Mouse (Mus musculus): ENCODE measurements around the gene Gdf15.

DNA sequence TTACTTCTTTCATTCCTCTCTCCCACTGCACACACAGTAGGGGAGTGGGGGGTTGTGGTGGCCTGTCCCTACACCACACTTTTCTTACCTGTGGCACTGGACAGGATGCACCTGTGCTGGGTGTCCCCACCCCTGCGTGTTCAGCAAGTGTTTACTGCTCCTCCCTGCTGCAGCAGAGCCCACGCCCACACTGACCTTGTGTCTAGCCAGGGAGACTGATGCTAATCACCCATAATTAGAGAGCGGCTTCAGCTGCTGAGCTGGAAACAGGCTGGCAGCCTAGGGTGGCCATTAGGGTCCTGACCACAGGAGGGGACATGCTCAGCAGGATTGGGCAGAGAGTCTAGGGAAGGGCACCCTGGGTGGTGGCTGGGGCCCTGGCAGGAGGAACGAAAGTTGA is 42.5 kb upstream of the Gdf15 start:
- no peak for TF ChIP-seq CTCF (IDR thresholded peaks at IDR 0.05; ENCODE audit: low read depth)
- TF ChIP-seq EP300 (optimal IDR thresholded peaks at IDR 0.05): no peak
